ENCODE assay signal across 19 mouse cellular contexts in genomic region chrX:42647131-42647530, GRCm38 (mm10).
"Had no signal": no experiment of that assay in that cellular context is flagged by ENCODE, and none has a peak within 500 bp of the region (broad histone marks: within the 10 kb centered on the region; RNA-seq: fewer than 3 reads in every experiment).

No protein-coding gene starts in this region.

- H3K4me3 ChIP-seq: lung, embryonic 15.5 days; megakaryocyte, embryonic 14.5 days; midbrain, embryonic 13.5 days; midbrain, embryonic 15.5 days; neural tube, embryonic 12.5 days; stomach, embryonic 15.5 days had no signal

- DNase-seq: liver, postnatal 0 days; lung, adult 2 months; lung, postnatal 14 days; lung, postnatal 36 days; right cerebral cortex, adult 18-20 months; right cerebral cortex, postnatal 25 days; thymus, adult 2 months; thymus, postnatal 25 days; thymus, postnatal 4 days had no signal

- H3K9me3 ChIP-seq: lung, embryonic 15.5 days; megakaryocyte, embryonic 14.5 days; midbrain, embryonic 13.5 days; midbrain, embryonic 15.5 days; neural tube, embryonic 12.5 days; stomach, embryonic 15.5 days had no signal

- H3K27me3 ChIP-seq: lung, embryonic 15.5 days; megakaryocyte, embryonic 14.5 days; midbrain, embryonic 13.5 days; midbrain, embryonic 15.5 days; neural tube, embryonic 12.5 days; stomach, embryonic 15.5 days had no signal

- H3K27ac ChIP-seq: lung, embryonic 15.5 days; macrophage; midbrain, embryonic 13.5 days; midbrain, embryonic 15.5 days; neural tube, embryonic 12.5 days; stomach, embryonic 15.5 days; stomach, postnatal 0 days had no signal

- H3K36me3 ChIP-seq: lung, embryonic 15.5 days; midbrain, embryonic 13.5 days; midbrain, embryonic 15.5 days; neural tube, embryonic 12.5 days; stomach, embryonic 15.5 days had no signal

- H3K4me1 ChIP-seq: lung, embryonic 15.5 days; megakaryocyte, embryonic 14.5 days; midbrain, embryonic 13.5 days; midbrain, embryonic 15.5 days; neural tube, embryonic 12.5 days; stomach, embryonic 15.5 days had no signal

- ATAC-seq: liver, postnatal 0 days; lung, postnatal 0 days; midbrain, embryonic 13.5 days; midbrain, embryonic 15.5 days had no signal

- H3K9ac ChIP-seq: liver, postnatal 0 days; lung, embryonic 15.5 days; midbrain, embryonic 13.5 days; midbrain, embryonic 15.5 days; neural tube, embryonic 12.5 days; stomach, embryonic 15.5 days had no signal

- H3K4me2 ChIP-seq: lung, embryonic 15.5 days; midbrain, embryonic 11.5 days; midbrain, embryonic 13.5 days; midbrain, embryonic 15.5 days; neural tube, embryonic 12.5 days; stomach, embryonic 15.5 days had no signal
